In genomic region chr10:125884563-125884962, GRCm38 (mm10) we compare ENCODE assay signal across 21 mouse cellular contexts.
DNase-seq lines count a peak whose midpoint lies in the region; ATAC-seq and TF ChIP-seq lines count a peak whose summit lies in the region.
"Had no signal": no experiment of that assay in that cellular context is flagged by ENCODE, and none has a peak within 500 bp of the region (broad histone marks: within the 10 kb centered on the region; RNA-seq: fewer than 3 reads in every experiment).

No protein-coding gene starts in this region.

- ATAC-seq in kidney, postnatal 0 days (replicated peaks; ENCODE audit: low FRiP score, low read depth), result no peak
- ATAC-seq in kidney, embryonic 15.5 days (replicated peaks; ENCODE audit: low FRiP score), result no peak
- ATAC-seq in erythroid progenitor cell, adult 5-6 weeks (replicated peaks; ENCODE audit: low FRiP score, poor library complexity, severe bottlenecking), result no peak
- ATAC-seq: activated CD4-positive, CD25-positive, alpha-beta regulatory T cell, adult 4 months; CD4-positive, CD25-positive, alpha-beta regulatory T cell, adult 4 months had no signal

- no peaks in the 10 kb centered on the region for H3K36me3 ChIP-seq in kidney, postnatal 0 days (ENCODE audit: insufficient read depth, low read length)
- H3K36me3 ChIP-seq in kidney, embryonic 15.5 days, result no peaks in the 10 kb centered on the region
- H3K36me3 ChIP-seq: heart, embryonic 15.5 days; limb, embryonic 13.5 days; midbrain, embryonic 12.5 days; neural tube, embryonic 13.5 days had no signal

- no peaks in the 10 kb centered on the region for H3K9me3 ChIP-seq in kidney, postnatal 0 days (replicated peaks; ENCODE audit: low read length)
- H3K9me3 ChIP-seq in kidney, embryonic 15.5 days (replicated peaks), result no peaks in the 10 kb centered on the region
- H3K9me3 ChIP-seq: heart, embryonic 15.5 days; limb, embryonic 13.5 days had no signal

- no peak overlapping the region for H3K4me3 ChIP-seq in kidney, postnatal 0 days (replicated peaks; ENCODE audit: low read depth, low read length)
- no peak overlapping the region for H3K4me3 ChIP-seq in kidney, embryonic 15.5 days (replicated peaks)
- H3K4me3 ChIP-seq: erythroblast, embryonic 14.5 days; heart, embryonic 15.5 days; limb, embryonic 13.5 days; midbrain, embryonic 12.5 days; neural tube, embryonic 13.5 days had no signal

- intact Hi-C loops in left cerebral cortex, postnatal 25 days (cut with DNase I), result no loop called here

- H3K4me2 ChIP-seq in kidney, postnatal 0 days (ENCODE audit: low read length), result no peak overlapping the region
- no peak overlapping the region for H3K4me2 ChIP-seq in kidney, embryonic 15.5 days
- H3K4me2 ChIP-seq: heart, embryonic 15.5 days; limb, embryonic 13.5 days; midbrain, embryonic 12.5 days; neural tube, embryonic 13.5 days had no signal

- no peak overlapping the region for H3K9ac ChIP-seq in kidney, postnatal 0 days (ENCODE audit: low read depth, low read length)
- no peak overlapping the region for H3K9ac ChIP-seq in kidney, embryonic 15.5 days
- H3K9ac ChIP-seq: heart, embryonic 15.5 days; limb, embryonic 13.5 days; liver, embryonic 14.5 days; midbrain, embryonic 12.5 days; neural tube, embryonic 13.5 days had no signal

- TF ChIP-seq CTCF in kidney, postnatal 0 days (IDR thresholded peaks at IDR 0.05; ENCODE audit: low read depth), result peak; percentile 19; the same call in 1 of the 2 replicates

- H3K27ac ChIP-seq in kidney, postnatal 0 days, result no peak overlapping the region
- H3K27ac ChIP-seq in kidney, embryonic 15.5 days, result no peak overlapping the region
- H3K27ac ChIP-seq: heart, embryonic 15.5 days; limb, embryonic 13.5 days; liver, embryonic 14.5 days; midbrain, embryonic 12.5 days; neural tube, embryonic 13.5 days had no signal

- no peaks in the 10 kb centered on the region for H3K4me1 ChIP-seq in kidney, postnatal 0 days (replicated peaks; ENCODE audit: insufficient read depth, low read length)
- no peaks in the 10 kb centered on the region for H3K4me1 ChIP-seq in kidney, embryonic 15.5 days
- H3K4me1 ChIP-seq: heart, embryonic 15.5 days; midbrain, embryonic 12.5 days; neural tube, embryonic 13.5 days had no signal

- DNase-seq in cerebellum, postnatal 14 days, result peak; percentile 4 to 5
- DNase-seq in cerebellum, adult 8-10 months, result no peak
- DNase-seq in kidney, postnatal 0 days (ENCODE audit: low spot score), result no peak
- DNase-seq in left cerebral cortex, postnatal 25 days (ENCODE audit: low spot score in 2 of 2), result peak; percentile 5 to 24
- no peak for DNase-seq in left cerebral cortex, adult 8-10 months (ENCODE audit: low spot score in 2 of 2)
- DNase-seq in NIH3T3 (ENCODE audit: low read depth), result peak; percentile 17
- DNase-seq: adrenal gland, postnatal 10 days; cerebellum, adult 11-12 months; gastrocnemius, postnatal 36 days; kidney, adult 11 months; kidney, postnatal 10 days had no signal

- no peaks in the 10 kb centered on the region for H3K27me3 ChIP-seq in kidney, postnatal 0 days (ENCODE audit: insufficient read depth, low read length)
- H3K27me3 ChIP-seq in kidney, embryonic 15.5 days, result no peaks in the 10 kb centered on the region
- H3K27me3 ChIP-seq: heart, embryonic 15.5 days; limb, embryonic 13.5 days; midbrain, embryonic 12.5 days; neural tube, embryonic 13.5 days had no signal

- WGBS in kidney, postnatal 0 days, result 76% methylated on average over 3 of the region's 3 CpGs
- WGBS in kidney, embryonic 15.5 days, result 83% methylated on average over 3 of the region's 3 CpGs

Comparison
In these comparisons a context has a peak if more than half of its experiments do, and no peak if none do; other contexts are left out.
1. DNase-seq: peak in cerebellum, postnatal 14 days (2 of 2), left cerebral cortex, postnatal 25 days (2 of 2) and NIH3T3 (single experiment); none in cerebellum, adult 8-10 months (single experiment), kidney, postnatal 0 days (single experiment) and left cerebral cortex, adult 8-10 months (0 of 2).